Mouse (Mus musculus) MEL (cell line): ENCODE measurements at regions not wholly inside any gene's neighbourhood (a gene's known extent, or its start where the extent isn't known, plus 50 kb on each side); places are given as distances from the start of the nearest gene placed in this dataset.

Experiments used
- BHLHE40 ChIP-seq: IDR thresholded peaks from 2 replicates; pipeline ENCODE4 v1.6.1; 2012; ENCODE audit warnings: low read depth, mild to moderate bottlenecking, inconsistent platforms, low read length, improper control_type of control experiment, borderline replicate concordance
- CTCF ChIP-seq, 3 experiments: IDR thresholded peaks in 2 of 3; conservative IDR thresholded peaks in 1 of 3; 2 replicates each; pipeline ENCODE4 v1.5.1; 2011 to 2012; ENCODE audit warnings: low read length in 3 of 3, low read depth in 2 of 3, mild to moderate bottlenecking in 2 of 3, improper control_type of control experiment in 1 of 3, inconsistent platforms in 1 of 3, mixed read lengths in 1 of 3, moderate library complexity in 1 of 3; ENCODE audit not compliant: control insufficient read depth in 1 of 3, insufficient read depth in 1 of 3, poor library complexity in 1 of 3, severe bottlenecking in 1 of 3
- KAT2A ChIP-seq: conservative IDR thresholded peaks from 2 replicates; pipeline ENCODE4 v1.6.1; 2012; ENCODE audit warnings: low read depth, low read length, improper control_type of control experiment, inconsistent platforms
- MAX ChIP-seq: IDR thresholded peaks from 2 replicates; pipeline ENCODE4 v1.6.1; 2011; ENCODE audit warnings: low read length, improper control_type of control experiment
- NELFE ChIP-seq: IDR thresholded peaks from 2 replicates; pipeline ENCODE4 v1.6.1; 2011; ENCODE audit warnings: low read depth, low read length, improper control_type of control experiment
- POLR2A ChIP-seq, 2 experiments: IDR thresholded peaks; 2 replicates each; pipeline ENCODE4 v1.6.1; 2011 to 2012; ENCODE audit warnings: low read length in 2 of 2, mild to moderate bottlenecking in 2 of 2, control low read depth in 1 of 2, improper control_type of control experiment in 1 of 2, low read depth in 1 of 2, moderate library complexity in 1 of 2; ENCODE audit not compliant: control insufficient read depth in 1 of 2, insufficient read depth in 1 of 2, poor library complexity in 1 of 2

DNA sequence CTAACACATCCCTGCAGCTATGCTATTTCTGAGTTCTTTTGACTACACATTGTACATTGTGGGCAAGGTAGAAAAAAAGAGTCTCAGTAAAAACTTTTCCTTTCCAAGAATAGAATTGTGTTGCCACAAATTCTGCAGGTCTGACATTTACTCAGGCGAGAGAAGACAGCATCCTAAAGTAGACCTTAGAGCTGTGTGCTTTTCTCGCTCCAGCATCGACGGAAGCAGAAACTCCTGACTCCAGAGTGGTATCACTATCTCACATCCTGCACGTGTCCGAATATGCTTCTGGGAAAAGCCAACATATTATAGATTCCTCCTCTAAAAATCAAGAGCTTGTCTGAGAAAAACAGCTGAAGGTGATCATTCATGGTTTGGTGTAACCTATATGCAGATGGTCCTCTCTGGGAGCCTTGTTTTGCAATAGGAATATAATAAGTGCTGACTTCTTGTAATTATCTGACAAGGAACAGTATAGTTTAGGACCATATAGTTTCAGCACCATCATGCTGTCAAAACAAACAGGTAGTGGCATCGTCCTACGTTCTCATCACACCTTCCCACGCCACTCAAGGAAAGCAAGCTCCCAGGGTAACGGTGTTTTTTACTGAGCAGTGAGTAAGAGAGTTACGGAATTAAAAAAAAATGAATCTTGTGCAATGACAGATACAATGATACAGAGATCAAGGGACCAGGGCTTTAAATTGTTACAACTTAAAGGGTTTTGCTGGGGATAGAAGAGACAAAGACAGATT, 254.0 kb downstream of the Rnf144a start:
- TF ChIP-seq CTCF (IDR thresholded peaks at IDR 0.05 in 2 of 3, conservative IDR thresholded peaks at IDR 0.05 in 1 of 3; ENCODE audit: control insufficient read depth in 1 of 3, insufficient read depth in 1 of 3, low read depth in 2 of 3, low read length in 3 of 3, poor library complexity in 1 of 3, severe bottlenecking in 1 of 3) (no peak), KAT2A (no peak), BHLHE40 (no peak), MAX (no peak), POLR2A (IDR thresholded peaks at IDR 0.05; ENCODE audit: control insufficient read depth in 1 of 2, insufficient read depth in 1 of 2, low read depth in 1 of 2, low read length in 2 of 2, poor library complexity in 1 of 2) (no peak), NELFE (no peak)
